ENCODE assay signal across 8 mouse cellular contexts in genomic region chr17:24850065-24850772, GRCm38 (mm10). TPM values are rescaled to one million over a fixed set of nuclear protein-coding genes. Genes with fewer than 3 reads are reported as not detected.
DNase-seq lines count a peak whose midpoint lies in the region; ATAC-seq lines count a peak whose summit lies in the region.

Gene Fahd1, minus strand, starts transcription at chr17:24850364.

- peak within 1 kb of the TSS; percentile 95 for H3K4me3 ChIP-seq in hindbrain, embryonic 16.5 days (ENCODE audit: low read length)
- peak within 1 kb of the TSS; percentile 90 for H3K4me3 ChIP-seq in macrophage (ENCODE audit: inconsistent target)

- peak within 1 kb of the TSS; percentile 84 for H3K9ac ChIP-seq in hindbrain, embryonic 16.5 days (ENCODE audit: low read depth, low read length)

- peak; percentile 93 for DNase-seq in WW6 (ENCODE audit: low read depth, low spot score)
- DNase-seq in cerebellum, postnatal 4 days (ENCODE audit: low spot score in 2 of 2) = peak; percentile 75 to 91
- peak; percentile 97 for DNase-seq in gastrocnemius, adult 18-20 months (ENCODE audit: low spot score)
- peak; percentile 92 to 95 for DNase-seq in left cerebral cortex, adult 18-20 months (ENCODE audit: low spot score in 2 of 2)
- DNase-seq in right cerebral cortex, adult 18-20 months = peak; percentile 98
- peak; percentile 75 for DNase-seq in urinary bladder, postnatal 10 days (ENCODE audit: low spot score)

- H3K9me3 ChIP-seq in hindbrain, embryonic 16.5 days (ENCODE audit: control insufficient read depth, low read length) = no peaks in the 10 kb centered on the region

- H3K4me1 ChIP-seq in hindbrain, embryonic 16.5 days (ENCODE audit: control insufficient read depth, insufficient read depth, low read depth, low read length) = peaks cover 15% of the 10 kb centered on the region

- H3K27ac ChIP-seq in hindbrain, embryonic 16.5 days (ENCODE audit: low read depth, low read length) = peak within 1 kb of the TSS; percentile 98
- H3K27ac ChIP-seq in macrophage = peak within 1 kb of the TSS; percentile 80

- ATAC-seq in hindbrain, embryonic 16.5 days = peak; percentile 99

- under 1% methylated on average over 58 of the region's 58 CpGs for WGBS in hindbrain, embryonic 16.5 days
- under 1% methylated on average over 51 of the region's 58 CpGs for WGBS in macrophage (ENCODE audit: missing documents)

- H3K4me2 ChIP-seq in hindbrain, embryonic 16.5 days (ENCODE audit: low read length) = peak within 1 kb of the TSS; percentile 72

- peaks cover 6% of the 10 kb centered on the region for H3K36me3 ChIP-seq in hindbrain, embryonic 16.5 days (ENCODE audit: control insufficient read depth, insufficient read depth, low read length)
- peaks cover 17% of the 10 kb centered on the region for H3K36me3 ChIP-seq in macrophage (ENCODE audit: inconsistent target)

- no peaks in the 10 kb centered on the region for H3K27me3 ChIP-seq in hindbrain, embryonic 16.5 days (replicated peaks; ENCODE audit: control insufficient read depth, insufficient read depth, low read length)

- H3K79me2 ChIP-seq in macrophage (ENCODE audit: inconsistent target) = peaks cover 10% of the 10 kb centered on the region; the same call in 1 of the 2 replicates

RNA-seq across cellular contexts. Expression of gene Fahd1, which starts in this region (rescaled TPM):
- total RNA-seq in gastrocnemius, adult 18-20 months (2021) = 10 to 100 TPM; 45.2 to 48.3 TPM
- 23.1 and 28.8 TPM in 2 replicates for polyA plus RNA-seq in hindbrain, embryonic 16.5 days (2015; fragmentation: Nextera tagmentation; extraction: Ambion mirVana)
- total RNA-seq in left cerebral cortex, adult 18-20 months (2021) = 10 to 100 TPM; 17.6 to 21.5 TPM
- total RNA-seq in macrophage (2018; cell fraction: chromatin; rRNA removed) = 1 to 10 TPM in 12 of 26 experiments, under 1 TPM in 9, not detected in 5; 0.55 to 5.7 (median 1.3) TPM
- 1 to 10 TPM; 1.3 to 7.8 (median 4.6) TPM for total RNA-seq in macrophage (2018; cell fraction: cytosol; rRNA removed)
- total RNA-seq in macrophage (2018; cell fraction: nucleus; rRNA removed) = 10 to 100 TPM in 1 of 26 experiments, 1 to 10 TPM in 22, under 1 TPM in 3; 0.52 to 13.2 (median 1.7) TPM
- polyA plus RNA-seq in macrophage (2018) = 6.7 to 11.2 TPM (median 10.4 TPM) in 3 replicates

Comparison
In these comparisons a context has a peak if more than half of its experiments do, and no peak if none do; other contexts are left out.
1. Peak in every context shown above with its lines: DNase-seq, ATAC-seq, H3K4me3 ChIP-seq and H3K27ac ChIP-seq.